Mouse (Mus musculus) ES-Bruce4 (cell line): ENCODE results near the gene Kcnj6.

ENCODE experiments used
- CTCF ChIP-seq: IDR thresholded peaks from one replicate; pipeline ENCODE4 v1.8.1; 2011; ENCODE audit warnings: low read depth, low read length
- EP300 ChIP-seq: IDR thresholded peaks from 2 replicates; pipeline ENCODE4 v1.6.1; 2011; ENCODE audit warnings: low read depth, low read length; ENCODE audit not compliant: insufficient read depth
- POLR2A ChIP-seq: IDR thresholded peaks from one replicate; pipeline ENCODE4 v1.8.1; 2011; ENCODE audit warnings: low read length; ENCODE audit not compliant: insufficient read depth

- no peak for TF ChIP-seq CTCF
- TF ChIP-seq EP300 = no peak
- no peak for TF ChIP-seq POLR2A
Observed at GRCm38 (mm10) chr16:94736462-94737358, 260.8 kb downstream of the Kcnj6 start.
